Mouse (Mus musculus): ENCODE measurements around the gene Ilkap. TPM values are rescaled to one million over a fixed set of nuclear protein-coding genes. Genes with fewer than 3 reads are reported as not detected.

Gene Ilkap
- total and polyA plus RNA-seq, 2 experiments: 32.0 to 50.3 TPM

DNA sequence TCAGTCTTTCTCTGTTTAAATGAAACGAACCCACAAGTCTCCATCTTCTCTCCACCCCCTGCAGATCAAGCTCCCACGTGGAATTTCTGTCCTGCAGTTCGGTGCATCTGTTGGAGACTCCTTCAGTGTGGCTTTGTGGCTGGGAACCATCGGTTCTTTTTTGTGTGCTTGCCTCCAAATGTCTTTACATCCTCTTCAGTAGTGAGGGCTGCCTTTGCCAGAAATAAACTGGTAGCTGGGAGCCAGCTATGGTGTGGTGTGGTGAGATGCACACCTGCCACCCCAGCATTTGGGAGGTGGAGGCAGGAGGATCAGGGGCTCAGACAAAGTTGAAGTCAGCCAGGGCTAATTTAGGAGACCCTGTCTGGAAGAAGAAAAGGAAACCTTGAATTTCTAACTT lies 66.5 kb downstream of the Ilkap start:
- H3K36me3 ChIP-seq (ENCODE audit: control insufficient read depth, insufficient read depth, low read length): no peaks in the 10 kb centered on the region
- DNase-seq (ENCODE audit: extremely low read depth, low read depth, low spot score): no peak
- H3K4me3 ChIP-seq (ENCODE audit: insufficient read depth, low read depth, low read length): no peak overlapping the region
- H3K9ac ChIP-seq (ENCODE audit: low read depth, low read length): no peak overlapping the region
- no peaks in the 10 kb centered on the region for H3K79me2 ChIP-seq (ENCODE audit: control insufficient read depth, insufficient read depth, low read length)
- TF ChIP-seq POLR2A (IDR thresholded peaks at IDR 0.05; ENCODE audit: extremely low read depth, insufficient read depth, low read length) (no peak), CTCF (IDR thresholded peaks at IDR 0.05; ENCODE audit: low read depth, low read length) (no peak)
- H3K27me3 ChIP-seq (ENCODE audit: control insufficient read depth, insufficient read depth, low read length): no peaks in the 10 kb centered on the region
- no peaks in the 10 kb centered on the region for H3K4me1 ChIP-seq (ENCODE audit: control insufficient read depth, insufficient read depth, low read length)
- no peak overlapping the region for H3K27ac ChIP-seq (replicated peaks; ENCODE audit: insufficient read depth, low read depth, low read length)
- 65% methylated on average over 4 of the region's 4 CpGs for WGBS

DNA sequence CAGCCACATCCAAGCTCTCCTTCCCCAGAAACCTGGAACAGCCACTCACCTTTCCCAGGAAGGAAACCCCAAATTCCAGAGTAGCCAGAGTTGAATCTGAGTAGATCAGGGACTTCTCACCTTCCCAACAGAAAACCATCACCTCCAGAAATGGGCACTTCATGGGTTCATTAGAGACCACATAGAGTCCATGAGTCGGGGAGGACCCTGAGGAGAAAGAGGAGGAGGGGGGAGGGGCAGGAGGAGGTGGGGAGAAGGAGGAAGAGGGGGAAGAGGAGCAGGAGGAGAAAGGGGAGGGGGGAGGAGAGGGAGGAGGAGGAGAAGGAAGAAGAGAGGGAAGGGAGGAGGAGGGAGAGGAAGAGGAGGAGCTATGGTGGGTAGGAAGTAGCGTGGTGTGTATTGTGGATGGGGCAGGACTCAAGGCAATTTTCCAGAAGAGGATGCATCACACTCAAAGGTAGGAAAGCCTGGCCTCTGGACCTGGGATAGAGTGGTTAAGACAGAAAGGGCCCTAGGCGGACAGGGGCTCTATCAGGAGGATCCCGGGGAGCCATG lies 73.0 kb downstream of the Ilkap start:
- no peaks in the 10 kb centered on the region for H3K27me3 ChIP-seq (ENCODE audit: control insufficient read depth, insufficient read depth, low read length)
- WGBS: 83% methylated on average over 4 of the region's 4 CpGs
- H3K27ac ChIP-seq (replicated peaks; ENCODE audit: insufficient read depth, low read depth, low read length): no peak overlapping the region
- no peak overlapping the region for H3K9ac ChIP-seq (ENCODE audit: low read depth, low read length)
- DNase-seq (ENCODE audit: extremely low read depth, low read depth, low spot score): no peak
- TF ChIP-seq POLR2A (IDR thresholded peaks at IDR 0.05; ENCODE audit: extremely low read depth, insufficient read depth, low read length) (no peak), CTCF (IDR thresholded peaks at IDR 0.05; ENCODE audit: low read depth, low read length) (no peak)
- H3K4me1 ChIP-seq (ENCODE audit: control insufficient read depth, insufficient read depth, low read length): peaks cover 7% of the 10 kb centered on the region
- no peak overlapping the region for H3K4me3 ChIP-seq (ENCODE audit: insufficient read depth, low read depth, low read length)
- H3K79me2 ChIP-seq (ENCODE audit: control insufficient read depth, insufficient read depth, low read length): no peaks in the 10 kb centered on the region
- no peaks in the 10 kb centered on the region for H3K36me3 ChIP-seq (ENCODE audit: control insufficient read depth, insufficient read depth, low read length)

DNA sequence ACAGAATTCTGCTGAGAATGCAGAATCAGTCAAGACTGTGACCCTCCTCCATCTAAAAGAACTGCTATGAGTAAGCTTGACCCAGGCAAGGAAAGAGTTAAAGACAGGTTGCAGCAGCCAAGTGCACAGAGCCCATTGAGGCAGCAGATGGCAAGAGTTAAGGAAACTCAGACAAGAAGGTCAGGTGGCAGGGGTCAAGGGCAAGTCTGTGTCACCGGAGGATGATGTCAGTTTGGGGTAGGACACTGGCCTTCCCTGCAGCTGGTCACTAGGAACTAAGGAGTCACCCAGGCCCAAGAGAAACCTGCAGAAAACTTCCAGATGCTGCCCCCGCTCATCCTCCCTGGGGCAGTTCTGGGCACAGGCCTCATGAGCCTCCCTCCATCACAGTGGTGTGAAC lies 74.0 kb downstream of the Ilkap start:
- TF ChIP-seq CTCF (IDR thresholded peaks at IDR 0.05; ENCODE audit: low read depth, low read length): no peak
- no peak for TF ChIP-seq POLR2A (IDR thresholded peaks at IDR 0.05; ENCODE audit: extremely low read depth, insufficient read depth, low read length)
- 90% methylated on average over 2 of the region's 2 CpGs for WGBS
- no peaks in the 10 kb centered on the region for H3K36me3 ChIP-seq (ENCODE audit: control insufficient read depth, insufficient read depth, low read length)
- no peaks in the 10 kb centered on the region for H3K79me2 ChIP-seq (ENCODE audit: control insufficient read depth, insufficient read depth, low read length)
- H3K4me3 ChIP-seq (ENCODE audit: insufficient read depth, low read depth, low read length): no peak overlapping the region
- DNase-seq (ENCODE audit: extremely low read depth, low read depth, low spot score): no peak
- H3K4me1 ChIP-seq (ENCODE audit: control insufficient read depth, insufficient read depth, low read length): peaks cover 7% of the 10 kb centered on the region
- H3K27ac ChIP-seq (replicated peaks; ENCODE audit: insufficient read depth, low read depth, low read length): no peak overlapping the region
- no peak overlapping the region for H3K9ac ChIP-seq (ENCODE audit: low read depth, low read length)
- H3K27me3 ChIP-seq (ENCODE audit: control insufficient read depth, insufficient read depth, low read length): no peaks in the 10 kb centered on the region

Other genes with a start within 250 kb of the Ilkap start
- 3.6 and 4.6 TPM in 2 replicates for gene Ramp1, start 219.0 kb downstream of the Ilkap start, total RNA-seq (2014; rRNA removed)
- gene Ramp1, start 219.0 kb downstream of the Ilkap start, polyA plus RNA-seq (2012; rRNA removed): 6.3 and 6.6 TPM in 2 replicates
- gene Ube2f, start 148.5 kb downstream of the Ilkap start, total RNA-seq (2014; rRNA removed): 17.7 and 23.0 TPM in 2 replicates
- 23.4 and 32.9 TPM in 2 replicates for gene Ube2f, start 148.5 kb downstream of the Ilkap start, polyA plus RNA-seq (2012; rRNA removed)
- gene Scly, start 100.5 kb downstream of the Ilkap start, total RNA-seq (2014; rRNA removed): 50.4 and 52.2 TPM in 2 replicates
- 106 and 110 TPM in 2 replicates for gene Scly, start 100.5 kb downstream of the Ilkap start, polyA plus RNA-seq (2012; rRNA removed)
- gene Espnl, start 76.7 kb downstream of the Ilkap start, total RNA-seq (2014; rRNA removed): 0.20 TPM in 1 of 2 replicates, not detected in the other
- gene Espnl, start 76.7 kb downstream of the Ilkap start, polyA plus RNA-seq (2012; rRNA removed): 0.01 and 0.09 TPM in 2 replicates
- not detected in 2 replicates for gene Klhl30, start 47.8 kb downstream of the Ilkap start, total RNA-seq (2014; rRNA removed)
- 0.02 TPM in 1 of 2 replicates, not detected in the other for gene Klhl30, start 47.8 kb downstream of the Ilkap start, polyA plus RNA-seq (2012; rRNA removed)
- gene Erfe, start 32.4 kb downstream of the Ilkap start, total RNA-seq (2014; rRNA removed): not detected in 2 replicates
- not detected in 2 replicates for gene Erfe, start 32.4 kb downstream of the Ilkap start, polyA plus RNA-seq (2012; rRNA removed)
- 64.6 and 97.0 TPM in 2 replicates for gene Hes6, start 15.2 kb upstream of the Ilkap start, total RNA-seq (2014; rRNA removed)
- 107 and 112 TPM in 2 replicates for gene Hes6, start 15.2 kb upstream of the Ilkap start, polyA plus RNA-seq (2012; rRNA removed)
- 5.7 and 7.7 TPM in 2 replicates for gene Per2, start 60.5 kb upstream of the Ilkap start, total RNA-seq (2014; rRNA removed)
- gene Per2, start 60.5 kb upstream of the Ilkap start, polyA plus RNA-seq (2012; rRNA removed): 3.9 and 4.9 TPM in 2 replicates
- gene Traf3ip1, start 95.8 kb upstream of the Ilkap start, total RNA-seq (2014; rRNA removed): 3.2 and 3.6 TPM in 2 replicates
- 3.4 and 3.8 TPM in 2 replicates for gene Traf3ip1, start 95.8 kb upstream of the Ilkap start, polyA plus RNA-seq (2012; rRNA removed)
- gene Asb1, start 141.7 kb upstream of the Ilkap start, total RNA-seq (2014; rRNA removed): 3.5 and 4.4 TPM in 2 replicates
- gene Asb1, start 141.7 kb upstream of the Ilkap start, polyA plus RNA-seq (2012; rRNA removed): 3.5 and 4.6 TPM in 2 replicates